Mouse (Mus musculus) CH12.LX (cell line): ENCODE data around the gene St3gal3.

Source experiments
- CTCF ChIP-seq, 2 experiments: IDR thresholded peaks in 1 of 2; conservative IDR thresholded peaks in 1 of 2; 2 replicates each; pipeline ENCODE4 v1.5.1; 2011 to 2012; ENCODE audit warnings: low read depth in 2 of 2, low read length in 2 of 2, improper control_type of control experiment in 1 of 2, inconsistent platforms in 1 of 2, mild to moderate bottlenecking in 1 of 2, moderate library complexity in 1 of 2
- EP300 ChIP-seq: IDR thresholded peaks from 2 replicates; pipeline ENCODE4 v1.6.1; 2011; ENCODE audit warnings: low read length, improper control_type of control experiment
- JUND ChIP-seq: conservative IDR thresholded peaks from 2 replicates; pipeline ENCODE4 v1.6.1; 2011; ENCODE audit warnings: low read depth, low read length, improper control_type of control experiment
- MAFK ChIP-seq: IDR thresholded peaks from 2 replicates; pipeline ENCODE4 v1.6.1; 2011; ENCODE audit warnings: low read length, improper control_type of control experiment; ENCODE audit not compliant: insufficient replicate concordance
- MAX ChIP-seq: IDR thresholded peaks from 2 replicates; pipeline ENCODE4 v1.6.1; 2011; ENCODE audit warnings: low read length, improper control_type of control experiment
- MAZ ChIP-seq: IDR thresholded peaks from 2 replicates; pipeline ENCODE4 v1.6.1; 2012; ENCODE audit warnings: low read depth, mild to moderate bottlenecking, inconsistent platforms, low read length, improper control_type of control experiment, moderate library complexity
- POLR2A ChIP-seq: IDR thresholded peaks from 2 replicates; pipeline ENCODE4 v1.6.1; 2011; ENCODE audit warnings: low read depth, mild to moderate bottlenecking, improper control_type of control experiment, low read length

DNA sequence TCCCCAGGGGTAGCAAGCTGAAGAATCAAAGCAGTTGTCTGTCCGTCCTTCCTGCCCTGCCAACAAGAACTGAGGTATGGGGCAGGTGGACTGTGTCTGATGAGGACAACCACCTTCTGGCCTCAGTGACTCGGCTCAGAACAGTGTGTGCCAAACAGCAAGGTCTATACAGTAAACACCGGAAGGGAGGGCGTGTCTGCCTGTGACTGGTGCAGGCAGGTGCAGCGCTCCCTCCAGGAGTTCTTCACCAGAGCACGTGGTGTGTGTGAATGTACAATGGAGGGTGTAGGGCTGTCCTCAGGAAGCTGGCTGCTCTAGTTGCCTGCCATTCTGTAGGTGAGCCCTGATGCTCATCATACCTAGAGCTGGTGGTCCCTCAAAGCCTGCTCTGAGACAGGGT, 80.8 kb downstream of the St3gal3 start:
- TF ChIP-seq JUND (no peak), MAFK (no peak), MAX (no peak), CTCF (conservative IDR thresholded peaks at IDR 0.05 in 1 of 2, IDR thresholded peaks at IDR 0.05 in 1 of 2; ENCODE audit: low read depth in 2 of 2, low read length in 2 of 2) (no peak), MAZ (no peak), POLR2A (no peak), EP300 (no peak)
